Mouse (Mus musculus) thymus, adult 2 months (tissue): Measurements from ENCODE around the gene Fbxl4.

Experiments used
- CTCF ChIP-seq: fragments of 200-500 bp; IDR thresholded peaks from 2 replicates; pipeline ENCODE4 v1.5.1; 2012; ENCODE audit warnings: mild to moderate bottlenecking, control low read depth, low read length, moderate library complexity, borderline replicate concordance; ENCODE audit not compliant: control insufficient read depth, poor library complexity, insufficient read depth; ENCODE audit errors: extremely low read depth
- POLR2A ChIP-seq: fragments of 200-500 bp; IDR thresholded peaks from 2 replicates; pipeline ENCODE4 v1.6.1; 2012; ENCODE audit warnings: mild to moderate bottlenecking, low read length, control low read depth, moderate library complexity; ENCODE audit not compliant: control insufficient read depth, poor library complexity, insufficient read depth; ENCODE audit errors: extremely low read depth

DNA sequence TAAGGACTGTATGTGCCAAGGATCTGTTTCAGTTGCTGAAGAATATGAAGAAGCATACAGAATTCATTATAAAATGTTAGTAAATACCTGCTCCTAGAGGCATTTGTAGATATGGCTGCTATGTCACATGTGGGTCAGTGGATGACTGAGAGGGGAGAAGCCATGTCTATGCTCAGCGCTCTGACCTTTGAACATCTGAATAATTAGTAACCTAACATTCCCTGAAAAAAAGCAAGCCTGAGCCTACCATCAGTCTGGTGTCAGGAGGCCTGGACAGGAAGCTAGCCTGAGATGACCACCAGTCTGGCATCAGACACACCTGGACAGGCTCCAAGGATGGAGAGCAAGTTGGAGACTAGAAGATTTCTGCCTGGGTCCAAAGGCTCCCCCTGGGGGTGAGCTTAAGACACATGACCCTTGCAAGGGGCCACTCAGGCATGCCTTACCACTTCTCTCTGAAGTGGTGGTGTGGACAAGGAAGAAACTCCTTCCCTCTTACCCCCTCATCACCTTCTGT is 39.2 kb downstream of the Fbxl4 start:
- TF ChIP-seq CTCF (no peak), POLR2A (no peak)
